Mouse (Mus musculus): ENCODE measurements around the gene Tspan3.

GRCm38 (mm10) chr9:56160341-56161141, 4.7 kb downstream of the Tspan3 start:
- TF ChIP-seq CTCF (IDR thresholded peaks at IDR 0.05; ENCODE audit: extremely low read depth, insufficient read length, insufficient replicate concordance, low read depth, low read length) (no peak), POLR2A (IDR thresholded peaks at IDR 0.05; ENCODE audit: low read depth, low read length) (peak; percentile 60)

All from small intestine, adult 2 months (tissue).